Mouse (Mus musculus) forebrain, embryonic 14.5 days (tissue): ENCODE results near the gene Trim46. TPM values are rescaled to one million over a fixed set of nuclear protein-coding genes. Genes with fewer than 3 reads are reported as not detected.

Experiments used
- ATAC-seq: fragments of 200-750 bp; cut with Nextera tagmentation; 2 replicates; pipeline ENCODE4 v1.8.0; 2017; ENCODE audit warnings: mild to moderate bottlenecking, moderate library complexity
- DNase-seq: peaks from one replicate; pipeline ENCODE4 v3.0.0-alpha.2; 2015; ENCODE audit warnings: low spot score
- H3K27ac ChIP-seq: fragments of 300-500 bp; sonication (generic); 2 replicates; pipeline ENCODE4 v1.5.1; 2014; ENCODE audit warnings: low read depth, mild to moderate bottlenecking, control low read depth, low read length, moderate library complexity
- H3K27me3 ChIP-seq: fragments of 300-500 bp; sonication (generic); replicated peaks from 2 replicates; pipeline ENCODE4 v1.6.1; 2014; ENCODE audit warnings: low read length, control low read depth, mixed read lengths; ENCODE audit not compliant: control insufficient read depth, insufficient read depth
- H3K36me3 ChIP-seq: fragments of 300-500 bp; sonication (generic); 2 replicates; pipeline ENCODE4 v1.6.1; 2014; ENCODE audit warnings: low read length, control low read depth; ENCODE audit not compliant: control insufficient read depth, insufficient read depth
- H3K4me1 ChIP-seq: fragments of 300-500 bp; sonication (generic); 2 replicates; pipeline ENCODE4 v1.6.1; 2014; ENCODE audit warnings: antibody characterized with exemption, low read length, control low read depth; ENCODE audit not compliant: control insufficient read depth, insufficient read depth
- H3K4me2 ChIP-seq: fragments of 300-500 bp; sonication (generic); 2 replicates; pipeline ENCODE4 v1.6.1; 2014; ENCODE audit warnings: mild to moderate bottlenecking, control low read depth, low read length
- H3K4me3 ChIP-seq: fragments of 300-500 bp; sonication (generic); 2 replicates; pipeline ENCODE4 v1.5.1; 2014; ENCODE audit warnings: low read depth, low read length, control low read depth
- H3K9ac ChIP-seq: fragments of 300-500 bp; sonication (generic); 2 replicates; pipeline ENCODE4 v1.6.1; 2014; ENCODE audit warnings: mild to moderate bottlenecking, low read length, control low read depth, moderate library complexity
- H3K9me3 ChIP-seq: fragments of 300-500 bp; sonication (generic); replicated peaks from 2 replicates; pipeline ENCODE4 v1.6.1; 2016; ENCODE audit warnings: low read length, control low read depth, mixed read lengths; ENCODE audit not compliant: control insufficient read depth
- WGBS: fragments of 180-500 bp; shearing (Covaris S2); extraction: QIAGEN DNeasy Blood & Tissue Kit; methylation state at CpG from one replicate; pipeline ENCODE4 v1.1.7; 2014; 5-methylcytosine and 5-hydroxymethylcytosine counted together
- polyA plus RNA-seq: library from polyadenylated mRNA; unstranded; fragments of >200 nt; fragmentation: Nextera tagmentation; extraction: Ambion mirVana; gene quantifications from 2 replicates; pipeline ENCODE4 v1.2.1, GENCODE M21; 2014

The Trim46 gene
- polyA plus RNA-seq, 1 experiment from 2014 or later = 34.0 TPM

- Histone ChIP-seq H3K36me3 (no peaks in the 10 kb centered on the region), H3K9ac (no peak overlapping the region), H3K4me3 (no peak overlapping the region), H3K27ac (no peak overlapping the region), H3K27me3 (0 out of 2 replicates have a peak, but pooled peaks cover 4% of the 10 kb centered on the region), H3K9me3 (no peaks in the 10 kb centered on the region), H3K4me2 (no peak overlapping the region), H3K4me1 (peaks cover 7% of the 10 kb centered on the region)
- 49% methylated on average over 2 of the region's 2 CpGs for WGBS
- DNase-seq = no peak
- no peak for ATAC-seq
Measured at GRCm38 (mm10) chr3:89285526-89285925, 39.4 kb upstream of the Trim46 start.

- H3K27ac ChIP-seq = no peak overlapping the region
- H3K4me1 ChIP-seq = peaks cover 15% of the 10 kb centered on the region
- no peaks in the 10 kb centered on the region for H3K9me3 ChIP-seq
- H3K9ac ChIP-seq = no peak overlapping the region
- no peak for DNase-seq
- no peaks in the 10 kb centered on the region for H3K36me3 ChIP-seq
- H3K4me2 ChIP-seq = no peak overlapping the region
- 87% methylated on average over 3 of the region's 3 CpGs for WGBS
- ATAC-seq = no peak
- H3K4me3 ChIP-seq = no peak overlapping the region
- 0 out of 2 replicates have a peak, but pooled peaks cover 8% of the 10 kb centered on the region for H3K27me3 ChIP-seq
Measured at GRCm38 (mm10) chr3:89284261-89284660, 38.2 kb upstream of the Trim46 start.

- H3K36me3 ChIP-seq = no peaks in the 10 kb centered on the region
- DNase-seq (no peak), ATAC-seq (no peak)
- H3K9me3 ChIP-seq = no peaks in the 10 kb centered on the region
- H3K4me2 ChIP-seq = no peak overlapping the region
- no peak overlapping the region for H3K27ac ChIP-seq
- H3K4me1 ChIP-seq = peaks cover 15% of the 10 kb centered on the region
- 0 out of 2 replicates have a peak, but pooled peaks cover 9% of the 10 kb centered on the region for H3K27me3 ChIP-seq
- 23% methylated on average over 4 of the region's 4 CpGs for WGBS
- H3K4me3 ChIP-seq = no peak overlapping the region
- H3K9ac ChIP-seq = peak overlapping the region; percentile 29; the same call in 1 of the 2 replicates
Measured at GRCm38 (mm10) chr3:89282291-89282643, 36.2 kb upstream of the Trim46 start.

GRCm38 (mm10) chr3:89281579-89282290, 35.6 kb upstream of the Trim46 start:
- H3K27ac ChIP-seq = no peak overlapping the region

GRCm38 (mm10) chr3:89280606-89281511, 34.8 kb upstream of the Trim46 start, which contains the start of gene Efna1:
TSS of gene Efna1 (minus strand) at chr3:89281142.
- no peaks in the 10 kb centered on the region for H3K36me3 ChIP-seq
- peak within 1 kb of the TSS; percentile 41 for H3K4me3 ChIP-seq
- H3K9me3 ChIP-seq = no peaks in the 10 kb centered on the region
- DNase-seq = peak; percentile 61
- ATAC-seq = peak; percentile 30; the same call in 1 of the 2 replicates
- peak within 1 kb of the TSS; percentile 60 for H3K9ac ChIP-seq
- peak within 1 kb of the TSS; percentile 88 for H3K4me2 ChIP-seq
- peak within 1 kb of the TSS; percentile 65 for H3K27ac ChIP-seq
- under 1% methylated on average over 52 of the region's 52 CpGs for WGBS
- 0 out of 2 replicates have a peak, but pooled peaks cover 13% of the 10 kb centered on the region for H3K27me3 ChIP-seq
- peaks cover 15% of the 10 kb centered on the region for H3K4me1 ChIP-seq

More at GRCm38 (mm10) chr3:89281579-89282290, 35.6 kb upstream of the Trim46 start:
- H3K36me3 ChIP-seq = no peaks in the 10 kb centered on the region
- 0 out of 2 replicates have a peak, but pooled peaks cover 13% of the 10 kb centered on the region for H3K27me3 ChIP-seq
- H3K4me1 ChIP-seq = peaks cover 15% of the 10 kb centered on the region
- 0 out of 2 replicates have a peak, but pooled peaks have one; percentile 25 for ATAC-seq
- no peaks in the 10 kb centered on the region for H3K9me3 ChIP-seq
- H3K4me2 ChIP-seq = peak overlapping the region; percentile 88
- 0 out of 2 replicates have a peak overlapping the region, but pooled peaks have one; percentile 29 for H3K9ac ChIP-seq
- 11% methylated on average over 20 of the region's 20 CpGs for WGBS
- DNase-seq = peak; percentile 93
- peak overlapping the region; percentile 41 for H3K4me3 ChIP-seq

- peak overlapping the region; percentile 23; the same call in 1 of the 2 replicates for H3K27ac ChIP-seq
- DNase-seq (peak; percentile 48), ATAC-seq (peak; percentile 30)
- no peaks in the 10 kb centered on the region for H3K36me3 ChIP-seq
- peaks cover 15% of the 10 kb centered on the region for H3K4me1 ChIP-seq
- under 1% methylated on average over 28 of the region's 29 CpGs for WGBS
- peak overlapping the region; percentile 60 for H3K9ac ChIP-seq
- H3K9me3 ChIP-seq = no peaks in the 10 kb centered on the region
- 0 out of 2 replicates have a peak, but pooled peaks cover 13% of the 10 kb centered on the region for H3K27me3 ChIP-seq
- peak overlapping the region; percentile 88 for H3K4me2 ChIP-seq
- H3K4me3 ChIP-seq = peak overlapping the region; percentile 41
Measured at GRCm38 (mm10) chr3:89280050-89280605, 34.0 kb upstream of the Trim46 start.

GRCm38 (mm10) chr3:89279153-89279890, 33.2 kb upstream of the Trim46 start:
- Histone ChIP-seq H3K4me3 (peak overlapping the region; percentile 41), H3K36me3 (no peaks in the 10 kb centered on the region), H3K4me2 (peak overlapping the region; percentile 88), H3K9ac (peak overlapping the region; percentile 60), H3K27me3 (0 out of 2 replicates have a peak, but pooled peaks cover 13% of the 10 kb centered on the region), H3K4me1 (peaks cover 15% of the 10 kb centered on the region), H3K9me3 (no peaks in the 10 kb centered on the region), H3K27ac (peak overlapping the region; percentile 23; the same call in 1 of the 2 replicates)
- peak; percentile 80 for ATAC-seq
- WGBS = 2% methylated on average over 35 of the region's 35 CpGs
- DNase-seq = peak; percentile 80

GRCm38 (mm10) chr3:89278643-89279042, 32.5 kb upstream of the Trim46 start:
- peak overlapping the region; percentile 41 for H3K4me3 ChIP-seq
- H3K27me3 ChIP-seq = 0 out of 2 replicates have a peak, but pooled peaks cover 13% of the 10 kb centered on the region
- no peak for DNase-seq
- peaks cover 15% of the 10 kb centered on the region for H3K4me1 ChIP-seq
- 32% methylated on average over 8 of the region's 8 CpGs for WGBS
- peak overlapping the region; percentile 60; the same call in 1 of the 2 replicates for H3K9ac ChIP-seq
- H3K36me3 ChIP-seq = no peaks in the 10 kb centered on the region
- H3K27ac ChIP-seq = no peak overlapping the region
- ATAC-seq = no peak
- peak overlapping the region; percentile 88 for H3K4me2 ChIP-seq
- H3K9me3 ChIP-seq = no peaks in the 10 kb centered on the region
